28 mouse cellular contexts compared by ENCODE assay signal in the genomic region with DNA sequence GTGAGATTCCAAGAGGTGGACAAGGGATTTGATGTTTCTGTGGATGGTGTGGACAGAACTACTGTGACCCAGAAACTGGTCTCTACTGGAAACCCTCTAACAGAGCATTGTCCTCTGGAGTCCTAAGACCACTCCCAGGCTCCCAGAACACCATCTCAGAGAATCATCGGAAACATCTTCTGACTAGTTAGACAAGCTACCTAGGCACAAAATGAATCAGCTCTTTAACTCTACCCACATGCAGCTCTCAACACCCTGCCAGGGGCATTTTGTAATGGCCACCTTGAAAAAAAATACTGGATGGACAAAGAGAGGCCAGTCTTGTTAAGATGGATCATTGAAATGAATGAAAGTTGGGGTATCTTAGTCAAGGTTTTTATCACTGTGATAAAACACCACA.
"Had no signal": no experiment of that assay in that cellular context is flagged by ENCODE, and none has a peak within 500 bp of the region (broad histone marks: within the 10 kb centered on the region; RNA-seq: fewer than 3 reads in every experiment).

No protein-coding gene starts in this region.

- H3K27me3 ChIP-seq: limb, embryonic 12.5 days; limb, embryonic 13.5 days; limb, embryonic 15.5 days; liver, embryonic 12.5 days; liver, embryonic 13.5 days; liver, embryonic 15.5 days; lung, embryonic 15.5 days; megakaryocyte, embryonic 14.5 days; midbrain, embryonic 12.5 days; midbrain, embryonic 13.5 days; midbrain, embryonic 15.5 days had no signal

- H3K4me3 ChIP-seq: limb, embryonic 10.5 days; limb, embryonic 12.5 days; limb, embryonic 13.5 days; limb, embryonic 15.5 days; liver, embryonic 12.5 days; liver, embryonic 13.5 days; liver, embryonic 15.5 days; lung, embryonic 15.5 days; megakaryocyte, embryonic 14.5 days; midbrain, embryonic 10.5 days; midbrain, embryonic 12.5 days; midbrain, embryonic 13.5 days; midbrain, embryonic 15.5 days; myocyte had no signal

- H3K36me3 ChIP-seq: limb, embryonic 10.5 days; limb, embryonic 12.5 days; limb, embryonic 13.5 days; limb, embryonic 15.5 days; liver, embryonic 12.5 days; liver, embryonic 13.5 days; liver, embryonic 15.5 days; lung, embryonic 15.5 days; midbrain, embryonic 10.5 days; midbrain, embryonic 12.5 days; midbrain, embryonic 13.5 days; midbrain, embryonic 15.5 days had no signal

- ATAC-seq: liver, embryonic 12.5 days; liver, postnatal 0 days; midbrain, embryonic 13.5 days; midbrain, embryonic 15.5 days; midbrain, embryonic 16.5 days had no signal

- H3K9ac ChIP-seq: limb, embryonic 12.5 days; limb, embryonic 13.5 days; limb, embryonic 15.5 days; liver, embryonic 12.5 days; liver, embryonic 13.5 days; liver, embryonic 14.5 days; liver, embryonic 15.5 days; liver, postnatal 0 days; lung, embryonic 14.5 days; lung, embryonic 15.5 days; midbrain, embryonic 12.5 days; midbrain, embryonic 13.5 days; midbrain, embryonic 15.5 days had no signal

- H3K27ac ChIP-seq: limb, embryonic 10.5 days; limb, embryonic 12.5 days; limb, embryonic 13.5 days; limb, embryonic 15.5 days; liver, embryonic 12.5 days; liver, embryonic 13.5 days; liver, embryonic 14.5 days; liver, embryonic 15.5 days; lung, embryonic 15.5 days; macrophage; midbrain, embryonic 10.5 days; midbrain, embryonic 12.5 days; midbrain, embryonic 13.5 days; midbrain, embryonic 15.5 days had no signal

- H3K4me1 ChIP-seq: limb, embryonic 10.5 days; limb, embryonic 13.5 days; limb, embryonic 15.5 days; midbrain, embryonic 12.5 days; midbrain, embryonic 13.5 days; midbrain, embryonic 15.5 days had no signal

- H3K4me2 ChIP-seq: limb, embryonic 12.5 days; limb, embryonic 13.5 days; limb, embryonic 15.5 days; liver, embryonic 11.5 days; liver, embryonic 12.5 days; liver, embryonic 13.5 days; liver, embryonic 15.5 days; lung, embryonic 14.5 days; lung, embryonic 15.5 days; midbrain, embryonic 11.5 days; midbrain, embryonic 12.5 days; midbrain, embryonic 13.5 days; midbrain, embryonic 15.5 days had no signal

- H3K9me3 ChIP-seq: limb, embryonic 10.5 days; limb, embryonic 12.5 days; limb, embryonic 13.5 days; limb, embryonic 15.5 days; liver, embryonic 12.5 days; liver, embryonic 13.5 days; liver, embryonic 15.5 days; lung, embryonic 15.5 days; megakaryocyte, embryonic 14.5 days; midbrain, embryonic 10.5 days; midbrain, embryonic 12.5 days; midbrain, embryonic 13.5 days; midbrain, embryonic 15.5 days had no signal

- DNase-seq: left cerebral cortex, postnatal 4 days; liver; liver, embryonic 13.5 days; liver, postnatal 0 days; lung, adult 2 months; lung, embryonic 14.5 days; lung, postnatal 10 days; lung, postnatal 14 days; lung, postnatal 4 days; midbrain, embryonic 14.5 days had no signal
